Mouse (Mus musculus): Measurements from ENCODE around the gene Sim2.

Gene Sim2

GRCm38 (mm10) chr16:94084711-94085602 is at the start of gene Sim2:
TSS of gene Sim2 (plus strand) at chr16:94084931.
- DNase-seq: peak in 1 of 2 experiments; percentile 26

- no peak for DNase-seq
These were observed 47.5 kb upstream of the Sim2 start for GRCm38 (mm10) chr16:94037280-94037679.

GRCm38 (mm10) chr16:94038272-94038985 is 46.3 kb upstream of the Sim2 start:
- peak; percentile 67 to 73 for DNase-seq

DNA sequence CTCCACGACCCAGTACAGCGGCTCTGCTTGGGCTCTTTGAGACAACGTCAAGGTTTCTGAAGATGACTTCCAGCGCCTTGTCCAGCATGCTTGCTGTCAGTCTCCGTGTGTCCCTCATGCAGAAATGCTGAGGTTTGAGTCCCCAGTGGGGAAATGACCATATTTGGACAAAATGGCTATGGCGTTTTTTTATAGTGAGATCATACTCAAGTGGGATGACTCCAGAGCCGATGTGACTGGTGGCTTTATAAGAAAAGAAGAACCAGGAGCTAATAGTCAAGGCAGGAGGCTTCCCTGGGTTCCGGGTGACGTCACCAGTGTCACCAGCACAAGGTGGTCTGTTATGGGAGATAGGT is 45.8 kb upstream of the Sim2 start:
- no peak for DNase-seq

DNA sequence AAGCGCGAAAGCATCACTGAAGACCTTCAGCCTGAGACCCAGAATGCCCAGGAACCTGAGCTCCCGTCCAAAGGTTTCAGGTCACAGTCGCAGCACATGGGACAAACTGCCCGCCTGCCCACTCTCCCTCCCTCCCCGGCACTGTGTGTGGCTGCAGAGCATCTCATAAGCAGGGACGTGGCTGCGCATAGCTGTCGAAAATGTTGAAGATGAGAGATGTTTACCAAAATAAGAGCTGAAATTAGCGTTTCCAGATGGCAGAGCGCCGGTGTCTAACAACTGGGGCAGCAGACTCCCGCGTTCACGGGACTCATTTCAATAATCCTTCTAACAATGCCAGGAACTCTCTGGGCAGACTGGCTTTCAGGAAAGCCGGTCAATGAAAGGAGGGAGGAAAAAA is 44.2 kb upstream of the Sim2 start:
- no peak for DNase-seq

DNA sequence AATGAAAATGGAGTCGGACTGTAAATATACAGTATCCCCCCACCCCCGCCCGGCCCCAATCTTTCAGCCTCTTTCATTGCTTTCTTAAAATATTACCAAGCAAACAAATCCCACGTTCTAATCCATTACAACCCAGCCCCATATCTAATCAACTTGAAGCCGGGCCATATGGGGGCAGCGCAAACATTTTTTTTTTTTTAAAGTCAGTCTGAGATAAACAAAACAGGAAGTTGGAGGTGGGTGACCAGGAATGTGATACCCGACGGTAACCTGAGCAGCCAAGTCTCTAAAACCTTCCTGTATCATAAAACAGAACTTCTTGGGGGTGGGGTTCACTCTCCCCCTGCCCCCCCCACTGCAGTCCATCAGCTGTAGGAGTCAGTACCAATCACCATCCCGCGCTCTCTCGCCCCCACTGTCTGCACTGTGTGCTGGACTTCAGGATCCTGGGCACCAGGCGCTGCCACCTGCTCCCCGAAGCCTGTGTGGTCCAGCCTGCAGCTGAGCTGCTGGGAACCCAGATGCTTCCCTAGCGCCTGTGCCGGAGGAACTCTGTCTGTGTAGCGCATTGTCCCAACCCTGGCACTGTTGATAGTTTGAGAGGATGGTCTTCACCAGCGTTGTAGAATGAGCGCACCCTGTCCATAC is 43.5 kb upstream of the Sim2 start:
- no peak for DNase-seq

- no peak for DNase-seq
These were observed 40.9 kb upstream of the Sim2 start for GRCm38 (mm10) chr16:94043797-94044196.

GRCm38 (mm10) chr16:94044996-94045395 is 39.7 kb upstream of the Sim2 start:
- DNase-seq: no peak

DNA sequence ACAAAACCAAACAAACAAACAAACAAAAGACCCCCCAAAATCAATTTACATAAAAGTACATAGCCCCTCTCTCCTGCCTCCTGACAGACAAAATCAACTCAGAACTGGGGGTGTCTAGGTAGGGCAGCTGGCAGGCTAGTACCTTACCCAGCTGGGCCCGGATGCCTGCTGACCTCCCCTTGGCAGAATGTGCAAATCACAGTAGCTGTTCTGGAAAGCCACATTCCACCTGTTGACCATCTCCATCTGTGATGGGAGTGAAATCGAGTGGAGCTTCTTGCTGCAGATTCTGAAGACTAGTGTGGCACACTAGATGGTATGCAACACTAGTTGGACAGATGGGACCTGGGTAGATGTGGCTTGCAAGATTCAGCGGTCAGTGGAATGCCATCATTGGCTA is 34.4 kb upstream of the Sim2 start:
- DNase-seq: peak; percentile 35 to 60

DNA sequence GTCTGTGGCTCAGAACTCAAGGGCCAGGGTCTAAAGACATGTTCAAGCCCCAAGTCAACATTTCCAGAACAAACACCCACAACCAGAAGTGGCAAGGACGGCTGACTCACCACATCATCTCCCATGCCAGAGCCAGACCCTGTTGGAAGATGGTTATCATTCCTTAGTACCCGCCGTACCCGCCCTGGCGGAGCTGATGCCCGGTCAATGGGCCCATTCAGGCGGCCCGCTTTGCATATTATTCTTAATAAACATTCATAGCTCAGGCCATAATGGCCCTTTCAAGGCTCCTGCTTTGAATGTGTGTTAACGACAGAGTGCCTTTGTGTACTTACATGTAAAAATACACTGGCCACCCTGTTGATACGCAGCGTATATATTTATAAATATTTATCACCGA is 29.6 kb upstream of the Sim2 start:
- DNase-seq: no peak

- DNase-seq: no peak
These were observed 29.2 kb upstream of the Sim2 start for GRCm38 (mm10) chr16:94055576-94055975.

GRCm38 (mm10) chr16:94059820-94060219 is 24.9 kb upstream of the Sim2 start:
- no peak for DNase-seq

- no peak for DNase-seq
These were observed 20.5 kb upstream of the Sim2 start for GRCm38 (mm10) chr16:94064211-94064610.

DNA sequence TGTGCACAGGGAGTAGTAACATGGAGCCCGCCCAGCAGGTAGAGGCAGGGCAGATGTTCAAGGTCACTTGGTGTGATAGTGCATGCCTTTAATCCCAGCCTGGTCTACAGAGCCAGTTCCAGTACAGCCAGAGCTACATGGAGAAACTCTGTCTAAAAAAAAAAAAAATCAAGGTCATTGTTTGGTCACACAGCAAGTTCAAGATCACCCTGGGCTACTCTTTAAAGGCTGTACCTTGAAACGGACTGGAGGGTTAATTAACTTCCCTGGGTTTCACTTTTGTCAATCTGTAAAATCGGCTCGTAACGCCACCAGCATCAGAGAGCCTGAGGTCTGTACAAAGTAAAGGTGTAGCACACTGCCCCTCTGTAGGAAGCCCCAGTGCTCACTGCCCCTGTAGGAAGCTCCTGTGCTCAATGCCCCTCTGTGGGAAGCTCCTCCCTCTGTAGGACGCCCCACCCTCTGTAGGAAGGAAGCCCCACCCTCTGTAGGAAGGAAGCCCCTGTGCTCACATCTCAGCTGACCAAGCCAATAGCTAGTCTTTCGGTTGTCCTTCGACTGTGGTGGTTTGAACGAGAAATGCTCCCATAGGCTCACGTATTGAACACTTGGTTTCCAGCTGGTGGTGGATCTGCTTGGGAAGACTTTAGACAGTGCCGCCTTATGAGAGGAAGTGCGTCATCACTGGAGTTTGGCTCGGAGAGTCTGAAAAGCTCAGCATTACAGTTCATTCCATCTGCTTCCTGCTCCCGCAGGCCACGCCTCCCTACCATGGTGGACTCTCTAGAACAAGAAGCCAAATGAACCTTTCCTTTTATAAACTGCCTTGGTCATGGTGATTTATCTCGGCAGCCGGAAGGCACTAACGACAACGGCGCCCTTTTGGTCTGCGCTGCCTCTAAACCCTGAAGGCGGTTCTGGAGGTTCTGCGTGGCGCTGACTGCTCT is 18.7 kb upstream of the Sim2 start:
- DNase-seq: no peak

- no peak for DNase-seq
These were observed 18.0 kb upstream of the Sim2 start for GRCm38 (mm10) chr16:94066771-94067170.

GRCm38 (mm10) chr16:94067280-94067679 is 17.5 kb upstream of the Sim2 start:
- DNase-seq: no peak

GRCm38 (mm10) chr16:94069061-94069460 is 15.7 kb upstream of the Sim2 start:
- no peak for DNase-seq

DNA sequence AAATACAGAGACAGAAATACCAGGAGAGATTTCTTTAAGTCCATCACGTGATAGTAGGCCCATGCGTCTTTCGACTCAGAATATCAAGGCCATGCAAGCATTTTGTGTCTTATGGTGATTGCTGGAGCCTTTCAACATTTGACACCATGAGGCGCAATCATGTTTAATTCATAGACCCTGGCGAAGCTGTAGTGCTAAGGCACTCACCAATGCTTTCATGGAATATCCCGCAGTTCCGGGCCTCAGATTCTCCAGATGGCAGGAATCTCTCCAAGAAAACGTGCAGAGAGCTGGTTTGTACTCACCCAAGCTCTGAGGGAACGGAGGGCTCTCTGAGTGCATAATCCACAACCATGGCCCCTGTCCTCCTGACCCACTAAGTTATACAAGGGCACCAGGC is 13.8 kb upstream of the Sim2 start:
- no peak for DNase-seq

DNA sequence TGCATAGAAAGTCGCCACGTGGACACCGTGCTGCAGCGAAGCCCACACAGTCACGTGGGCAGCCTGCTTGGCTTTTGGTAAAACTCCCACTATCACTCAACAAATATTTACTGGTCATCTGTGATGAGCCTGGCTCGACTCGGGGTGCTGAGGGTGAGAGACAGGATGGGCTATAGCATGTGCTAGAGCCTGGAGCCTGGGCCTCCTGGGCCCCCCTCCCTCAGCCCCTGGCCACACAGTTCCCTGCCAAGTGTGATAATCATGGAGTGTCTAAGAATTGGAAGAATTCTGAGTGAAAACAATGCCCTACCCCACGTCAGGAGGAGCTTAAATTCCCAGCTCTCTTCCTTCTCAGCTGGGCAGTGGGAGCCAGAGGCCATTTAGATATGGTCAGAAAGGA is 13.3 kb upstream of the Sim2 start:
- DNase-seq: no peak

DNA sequence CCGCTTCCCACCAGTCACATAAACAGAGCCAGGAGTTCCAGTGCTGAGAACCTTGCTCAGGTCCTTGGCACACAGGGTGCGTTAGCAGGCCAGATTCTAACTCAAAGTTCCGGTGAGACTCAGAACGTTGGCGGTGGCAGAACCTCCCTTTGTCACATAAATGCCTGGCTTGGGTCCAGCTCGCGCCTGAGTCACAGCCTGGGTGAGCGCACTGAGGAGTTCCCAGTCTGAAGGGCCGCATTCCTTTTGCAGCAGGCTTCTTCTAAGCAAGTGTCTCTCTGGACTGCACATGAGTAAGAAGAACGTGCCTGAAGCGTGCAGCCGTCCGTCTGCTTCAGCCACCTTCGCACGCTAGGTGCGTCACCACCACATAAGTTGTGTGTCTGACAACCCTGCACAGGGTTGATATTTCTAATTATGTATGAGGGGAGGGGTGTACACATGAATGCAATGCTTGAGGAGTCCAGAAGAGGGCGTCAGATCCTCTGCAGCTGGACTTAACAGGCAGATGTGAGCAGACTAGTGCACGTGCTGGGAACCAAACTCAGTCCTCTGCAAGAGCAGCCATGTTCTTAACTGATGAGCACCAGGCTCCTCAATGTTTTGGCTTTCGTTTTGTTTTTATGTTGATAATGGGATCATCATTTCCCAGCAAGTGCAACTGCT is 9.2 kb upstream of the Sim2 start:
- DNase-seq: peak in 1 of 2 experiments; percentile 15

- DNase-seq: no peak
These were observed 6.2 kb upstream of the Sim2 start for GRCm38 (mm10) chr16:94078318-94079074.

All from cerebellum, adult 18-20 months (tissue).